9 mouse cellular contexts compared by ENCODE assay signal in genomic region chr5:137951218-137951617, GRCm38 (mm10). TPM values are rescaled to one million over a fixed set of nuclear protein-coding genes. Genes with fewer than 3 reads are reported as not detected.
DNase-seq lines count a peak whose midpoint lies in the region; ATAC-seq and TF ChIP-seq lines count a peak whose summit lies in the region.
"Had no signal": no experiment of that assay in that cellular context is flagged by ENCODE, and none has a peak within 500 bp of the region (broad histone marks: within the 10 kb centered on the region; RNA-seq: fewer than 3 reads in every experiment).

No protein-coding gene starts in this region.

- DNase-seq in gastrocnemius, adult 2 months = no peak
- DNase-seq in gastrocnemius, postnatal 25 days = no peak
- DNase-seq in midbrain, postnatal 0 days (ENCODE audit: low spot score) = peak; percentile 5
- peak; percentile 15 to 19 for DNase-seq in cerebellum, adult 2 months
- peak; percentile 30 for DNase-seq in lung, embryonic 14.5 days
- DNase-seq in Muller cell, postnatal 12 days (ENCODE audit: inconsistent ontology term) = no peak

- intact Hi-C loops in gastrocnemius, adult 2 months (cut with DNase I) = no loop called here

- no peaks in the 10 kb centered on the region for H3K27me3 ChIP-seq in midbrain, postnatal 0 days (ENCODE audit: insufficient read depth, low read length)
- H3K27me3 ChIP-seq in midbrain, embryonic 13.5 days = no peaks in the 10 kb centered on the region
- no peaks in the 10 kb centered on the region for H3K27me3 ChIP-seq in cerebellum, adult 2 months (ENCODE audit: control insufficient read depth, insufficient read depth, low read length)
- H3K27me3 ChIP-seq in lung, embryonic 14.5 days (ENCODE audit: insufficient read depth, low read length) = no peaks in the 10 kb centered on the region
- H3K27me3 ChIP-seq: embryonic facial prominence, embryonic 15.5 days had no signal

- TF ChIP-seq CTCF in gastrocnemius, adult 2 months (IDR thresholded peaks at IDR 0.05) = peak; percentile 35
- peak; percentile 42 for TF ChIP-seq CTCF in midbrain, postnatal 0 days (IDR thresholded peaks at IDR 0.05)
- TF ChIP-seq CTCF in cerebellum, adult 2 months (IDR thresholded peaks at IDR 0.05; ENCODE audit: borderline replicate concordance, insufficient read depth, low read depth, low read length) = peak; percentile 29; the same call in 1 of the 2 replicates
- TF ChIP-seq CTCF in lung, embryonic 14.5 days (IDR thresholded peaks at IDR 0.05; ENCODE audit: low read depth) = peak; percentile 32; the same call in 1 of the 2 replicates

- no peak overlapping the region for H3K4me3 ChIP-seq in gastrocnemius, adult 2 months
- H3K4me3 ChIP-seq in midbrain, postnatal 0 days (ENCODE audit: low read depth, low read length) = no peak overlapping the region
- H3K4me3 ChIP-seq in midbrain, embryonic 13.5 days (replicated peaks) = no peak overlapping the region
- no peak overlapping the region for H3K4me3 ChIP-seq in cerebellum, adult 2 months (replicated peaks; ENCODE audit: insufficient read depth, low read depth, low read length)
- H3K4me3 ChIP-seq in lung, embryonic 14.5 days (ENCODE audit: low read depth, low read length) = no peak overlapping the region
- H3K4me3 ChIP-seq: embryonic facial prominence, embryonic 15.5 days had no signal

- no peak overlapping the region for H3K27ac ChIP-seq in gastrocnemius, adult 2 months
- no peak overlapping the region for H3K27ac ChIP-seq in midbrain, postnatal 0 days (ENCODE audit: low read depth, low read length)
- no peak overlapping the region for H3K27ac ChIP-seq in midbrain, embryonic 13.5 days
- no peak overlapping the region for H3K27ac ChIP-seq in cerebellum, adult 2 months (ENCODE audit: insufficient read depth, low read length)
- H3K27ac ChIP-seq in lung, embryonic 14.5 days (ENCODE audit: low read depth) = no peak overlapping the region
- H3K27ac ChIP-seq: embryonic facial prominence, embryonic 15.5 days had no signal

- no peaks in the 10 kb centered on the region for H3K4me1 ChIP-seq in midbrain, postnatal 0 days (ENCODE audit: insufficient read depth, low read length)
- H3K4me1 ChIP-seq in midbrain, embryonic 13.5 days (replicated peaks) = no peaks in the 10 kb centered on the region
- no peaks in the 10 kb centered on the region for H3K4me1 ChIP-seq in cerebellum, adult 2 months (ENCODE audit: control insufficient read depth, insufficient read depth, low read length)
- H3K4me1 ChIP-seq in lung, embryonic 14.5 days (ENCODE audit: insufficient read depth) = no peaks in the 10 kb centered on the region
- H3K4me1 ChIP-seq: embryonic facial prominence, embryonic 15.5 days had no signal

- TF ChIP-seq POLR2A in cerebellum, adult 2 months (IDR thresholded peaks at IDR 0.05; ENCODE audit: borderline replicate concordance, insufficient read depth, low read length) = no peak

- no peak overlapping the region for H3K9ac ChIP-seq in midbrain, postnatal 0 days (replicated peaks; ENCODE audit: low read length, poor library complexity, severe bottlenecking)
- no peak overlapping the region for H3K9ac ChIP-seq in midbrain, embryonic 13.5 days (replicated peaks)
- H3K9ac ChIP-seq in lung, embryonic 14.5 days = no peak overlapping the region
- H3K9ac ChIP-seq: embryonic facial prominence, embryonic 15.5 days had no signal

- no peak overlapping the region for H3K4me2 ChIP-seq in midbrain, postnatal 0 days (ENCODE audit: low read depth, low read length, poor library complexity, severe bottlenecking)
- H3K4me2 ChIP-seq in midbrain, embryonic 13.5 days (replicated peaks) = no peak overlapping the region
- H3K4me2 ChIP-seq in lung, embryonic 14.5 days = no peak overlapping the region
- H3K4me2 ChIP-seq: embryonic facial prominence, embryonic 15.5 days had no signal

- 37% methylated on average over 6 of the region's 6 CpGs for WGBS in midbrain, postnatal 0 days
- 51% methylated on average over 6 of the region's 6 CpGs for WGBS in midbrain, embryonic 13.5 days
- 27% methylated on average over 6 of the region's 6 CpGs for WGBS in cerebellum, adult 2 months
- 35% methylated on average over 6 of the region's 6 CpGs for WGBS in lung, embryonic 14.5 days

- no peak for ATAC-seq in midbrain, postnatal 0 days (ENCODE audit: low FRiP score)
- ATAC-seq in midbrain, embryonic 13.5 days = no peak
- no peak for ATAC-seq in lung, embryonic 14.5 days (ENCODE audit: insufficient read depth)
- ATAC-seq in megakaryocyte progenitor cell, adult 5-6 weeks (replicated peaks; ENCODE audit: poor library complexity) = no peak

- H3K36me3 ChIP-seq in midbrain, postnatal 0 days (ENCODE audit: insufficient read depth, low read length) = no peaks in the 10 kb centered on the region
- no peaks in the 10 kb centered on the region for H3K36me3 ChIP-seq in midbrain, embryonic 13.5 days
- no peaks in the 10 kb centered on the region for H3K36me3 ChIP-seq in lung, embryonic 14.5 days (ENCODE audit: insufficient read depth)
- H3K36me3 ChIP-seq: embryonic facial prominence, embryonic 15.5 days had no signal

- no peaks in the 10 kb centered on the region for H3K9me3 ChIP-seq in midbrain, postnatal 0 days (ENCODE audit: low read length)
- no peaks in the 10 kb centered on the region for H3K9me3 ChIP-seq in midbrain, embryonic 13.5 days
- no peaks in the 10 kb centered on the region for H3K9me3 ChIP-seq in lung, embryonic 14.5 days (ENCODE audit: low read depth, low read length)
- H3K9me3 ChIP-seq: embryonic facial prominence, embryonic 15.5 days had no signal

RNA-seq across cellular contexts. Expression of gene Gjc3, which starts 11.7 kb away (rescaled TPM):
- total RNA-seq in gastrocnemius, adult 2 months (2021) = under 1 TPM; 0.31 to 0.51 TPM
- 1 to 10 TPM; 1.2 to 1.6 TPM for total RNA-seq in gastrocnemius, postnatal 25 days (2021)
- 2.6 and 3.8 TPM in 2 replicates for total RNA-seq in midbrain, postnatal 0 days (2014; rRNA removed)
- polyA plus RNA-seq in midbrain, postnatal 0 days (2015; fragmentation: Nextera tagmentation; extraction: Ambion mirVana) = 1.3 and 1.5 TPM in 2 replicates
- polyA plus RNA-seq in midbrain, embryonic 13.5 days (2015; fragmentation: Nextera tagmentation; extraction: Ambion mirVana) = 0.08 and 0.23 TPM in 2 replicates
- polyA plus RNA-seq in cerebellum, adult 2 months (2012; rRNA removed) = 75.6 and 85.7 TPM in 2 replicates
- 0.18 TPM in 1 of 2 replicates, not detected in the other for polyA plus RNA-seq in lung, embryonic 14.5 days (2014; fragmentation: Nextera tagmentation; extraction: Ambion mirVana)
- not detected in 2 replicates for total RNA-seq in megakaryocyte progenitor cell, adult 5-6 weeks (2015)
- total RNA-seq in megakaryocyte progenitor cell, adult 5-6 weeks (2017) = not detected in 2 replicates

RNA-seq across cellular contexts. Expression of gene Cyp3a13, which starts 29.8 kb away (rescaled TPM):
- total RNA-seq in gastrocnemius, adult 2 months (2021) = not detected
- total RNA-seq in gastrocnemius, postnatal 25 days (2021) = under 1 TPM in 1 of 2 experiments, not detected in 1; 0.08 TPM
- not detected in 2 replicates for total RNA-seq in midbrain, postnatal 0 days (2014; rRNA removed)
- not detected in 2 replicates for polyA plus RNA-seq in midbrain, postnatal 0 days (2015; fragmentation: Nextera tagmentation; extraction: Ambion mirVana)
- 0.06 TPM in 1 of 2 replicates, not detected in the other for polyA plus RNA-seq in midbrain, embryonic 13.5 days (2015; fragmentation: Nextera tagmentation; extraction: Ambion mirVana)
- 2.9 TPM in 2 replicates for polyA plus RNA-seq in cerebellum, adult 2 months (2012; rRNA removed)
- polyA plus RNA-seq in lung, embryonic 14.5 days (2014; fragmentation: Nextera tagmentation; extraction: Ambion mirVana) = 0.21 and 0.28 TPM in 2 replicates
- not detected in 2 replicates for total RNA-seq in megakaryocyte progenitor cell, adult 5-6 weeks (2015)
- total RNA-seq in megakaryocyte progenitor cell, adult 5-6 weeks (2017) = not detected in 2 replicates

RNA-seq across cellular contexts. Expression of gene Azgp1, which starts 30.1 kb away (rescaled TPM):
- not detected for total RNA-seq in gastrocnemius, adult 2 months (2021)
- not detected for total RNA-seq in gastrocnemius, postnatal 25 days (2021)
- not detected in 2 replicates for total RNA-seq in midbrain, postnatal 0 days (2014; rRNA removed)
- polyA plus RNA-seq in midbrain, postnatal 0 days (2015; fragmentation: Nextera tagmentation; extraction: Ambion mirVana) = not detected in 2 replicates
- not detected in 2 replicates for polyA plus RNA-seq in midbrain, embryonic 13.5 days (2015; fragmentation: Nextera tagmentation; extraction: Ambion mirVana)
- 0.08 and 0.21 TPM in 2 replicates for polyA plus RNA-seq in cerebellum, adult 2 months (2012; rRNA removed)
- not detected in 2 replicates for polyA plus RNA-seq in lung, embryonic 14.5 days (2014; fragmentation: Nextera tagmentation; extraction: Ambion mirVana)
- total RNA-seq in megakaryocyte progenitor cell, adult 5-6 weeks (2015) = not detected in 2 replicates
- total RNA-seq in megakaryocyte progenitor cell, adult 5-6 weeks (2017) = not detected in 2 replicates

Comparison
In these comparisons a context has a peak if more than half of its experiments do, and no peak if none do; other contexts are left out.
1. DNase-seq: peak in midbrain, postnatal 0 days (single experiment), cerebellum, adult 2 months (2 of 2) and lung, embryonic 14.5 days (single experiment); none in gastrocnemius, adult 2 months (single experiment), gastrocnemius, postnatal 25 days (single experiment) and Muller cell, postnatal 12 days (single experiment).
2. Peak in every context shown above with its lines, with median percentiles within 50 percentile points of each other: CTCF ChIP-seq.